Mouse (Mus musculus) kidney, adult 2 months (tissue): ENCODE measurements around the gene Arhgef33.

Experiments
- CTCF ChIP-seq: fragments of 200-500 bp; conservative IDR thresholded peaks from 2 replicates; pipeline ENCODE4 v1.5.1; 2011; ENCODE audit warnings: low read depth, mild to moderate bottlenecking, control low read depth, low read length, moderate library complexity, mixed read lengths; ENCODE audit not compliant: insufficient read depth, insufficient read length
- POLR2A ChIP-seq: fragments of 200-500 bp; IDR thresholded peaks from one replicate; pipeline ENCODE4 v1.6.1; 2011; ENCODE audit warnings: low read depth, low read length, control low read depth

DNA sequence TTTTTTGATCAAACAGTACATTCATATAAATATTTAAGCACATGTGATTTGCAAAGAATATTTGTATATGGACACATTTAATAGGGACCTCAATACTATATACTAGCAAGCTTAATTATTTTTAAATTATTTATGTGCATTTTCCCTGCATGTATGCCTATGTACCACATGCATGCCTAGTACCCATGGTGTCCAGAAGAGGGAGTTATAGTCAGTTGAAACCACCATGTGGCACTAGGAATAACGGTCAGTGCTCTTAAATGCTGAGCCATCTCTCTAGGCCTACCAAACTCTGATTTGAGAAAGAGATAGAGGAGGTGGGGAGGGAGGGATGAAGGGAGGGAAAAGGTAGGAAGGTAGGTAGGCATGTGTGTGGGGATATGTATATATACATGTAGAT, 104.0 kb downstream of the Arhgef33 start:
- TF ChIP-seq POLR2A (no peak), CTCF (no peak)
